Mouse (Mus musculus): ENCODE measurements at regions not wholly inside any gene's neighbourhood (a gene's known extent, or its start where the extent isn't known, plus 50 kb on each side); places are given as distances from the start of the nearest gene placed in this dataset.

- in situ Hi-C loops (cut with MboI, MseI): no loop called here
These were observed 174.5 kb upstream of the Tas2r134 start for GRCm38 (mm10) chr2:51452816-51453215.

GRCm38 (mm10) chr2:51448121-51448520 lies 179.2 kb upstream of the Tas2r134 start:
- in situ Hi-C loops (cut with MboI, MseI): loop anchor here in 1 of 2 experiments (25.0 kb wide), 1 partner anchor 1136 kb away; no protein-coding TSS in a partner anchor

DNA sequence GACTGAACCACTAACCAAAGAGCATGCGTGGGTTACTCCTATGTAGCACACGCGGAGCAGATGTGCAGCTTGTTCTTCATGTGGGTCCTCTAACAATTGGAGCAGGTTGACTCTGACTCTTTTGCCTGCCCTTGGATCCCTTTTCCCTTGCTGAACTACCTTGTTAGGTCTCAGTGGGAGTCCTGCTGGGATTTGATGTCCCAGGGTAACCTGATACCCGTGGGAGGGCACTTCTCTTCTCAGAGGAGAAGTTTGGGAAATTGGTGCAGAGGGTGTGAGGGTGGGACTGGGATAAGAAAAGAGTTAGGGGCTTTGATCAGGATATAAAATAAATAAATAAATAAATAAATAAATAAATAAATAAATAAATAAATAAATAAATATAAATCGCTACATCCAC lies 179.7 kb upstream of the Tas2r134 start:
- in situ Hi-C loops (cut with MboI, MseI): loop anchor here in 1 of 2 experiments (25.0 kb wide), 1 partner anchor 1135 kb away; no protein-coding TSS in a partner anchor

DNA sequence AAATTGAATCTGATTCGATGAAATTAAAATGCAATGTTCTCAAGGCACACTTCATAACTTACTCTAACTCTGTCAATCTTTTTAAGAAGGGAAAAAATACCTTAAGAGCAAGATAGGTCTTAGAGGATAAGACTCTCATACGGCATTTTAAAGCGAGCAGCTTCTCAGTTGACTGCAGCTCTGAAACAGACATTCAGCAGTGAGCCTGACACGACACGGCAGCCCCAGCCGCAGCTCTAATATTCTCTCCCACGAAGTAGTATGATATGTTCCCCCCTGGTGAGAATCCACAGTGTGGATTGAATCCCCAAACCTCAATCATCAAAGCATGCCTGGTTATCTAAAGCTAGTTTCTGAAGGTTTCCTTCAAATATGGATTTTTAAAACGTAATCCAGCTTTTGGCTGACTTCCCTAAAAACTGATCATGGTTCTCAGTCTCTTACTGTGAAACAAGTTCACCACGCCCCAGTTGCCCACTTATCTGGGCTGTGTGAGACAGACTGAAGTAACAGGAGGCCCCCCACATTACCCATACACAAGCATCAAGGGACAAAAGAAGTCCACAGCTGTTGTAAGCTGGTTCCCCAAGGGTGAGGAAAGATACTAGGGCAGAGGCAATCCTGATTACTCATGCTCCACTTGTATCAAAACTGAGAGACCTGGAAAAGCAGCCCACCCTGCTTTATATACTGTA lies 182.8 kb upstream of the Tas2r134 start:
- in situ Hi-C loops (cut with MboI, MseI): loop anchor here in 1 of 2 experiments (25.0 kb wide), 1 partner anchor 1132 kb away; no protein-coding TSS in a partner anchor

DNA sequence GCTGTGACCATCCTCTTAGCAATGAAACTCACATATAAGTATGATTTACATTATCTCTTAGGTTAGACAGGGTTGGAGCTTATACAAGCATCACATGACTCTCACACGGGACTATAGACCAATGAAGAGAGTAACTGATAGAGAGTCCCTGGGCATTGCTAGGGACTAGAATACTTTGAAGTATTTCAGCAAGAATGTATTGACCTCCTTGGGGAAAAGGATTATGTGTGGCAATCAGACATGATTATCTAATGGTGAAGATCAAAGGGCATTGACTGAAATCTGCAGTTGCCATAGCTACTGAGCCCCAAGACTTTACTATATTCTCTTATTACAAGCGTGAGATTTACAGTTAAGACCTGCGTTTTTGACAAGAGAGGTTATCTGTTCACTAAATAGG lies 183.4 kb upstream of the Tas2r134 start:
- in situ Hi-C loops (cut with MboI, MseI): loop anchor here in 1 of 2 experiments (25.0 kb wide), 1 partner anchor 1132 kb away; no protein-coding TSS in a partner anchor

GRCm38 (mm10) chr2:51439047-51439446 lies 188.3 kb upstream of the Tas2r134 start:
- in situ Hi-C loops (cut with MboI, MseI): loop anchor here (10.0 to 25.0 kb wide), 2 partner anchors 1127 to 1134 kb away; no protein-coding TSS in a partner anchor

DNA sequence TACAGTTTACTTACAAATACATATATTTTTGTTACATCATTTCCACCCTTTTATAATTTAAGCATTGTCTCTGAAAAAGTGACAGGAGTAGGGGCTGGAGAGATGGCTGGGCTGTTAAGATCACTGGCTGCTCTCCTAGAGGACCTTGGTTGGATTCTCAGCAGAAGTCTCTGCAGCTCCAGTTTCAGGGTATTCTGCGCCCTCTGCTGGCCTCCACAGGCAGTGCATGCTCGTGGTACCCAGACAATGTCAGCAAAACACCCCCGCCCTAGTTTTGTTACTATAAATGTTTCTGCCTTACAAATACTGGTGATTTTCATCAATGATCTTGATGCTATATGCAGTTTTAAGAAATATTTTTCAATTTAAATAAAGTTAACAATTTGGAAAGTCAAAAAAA lies 190.7 kb upstream of the Tas2r134 start:
- in situ Hi-C loops (cut with MboI, MseI): loop anchor here (10.0 to 25.0 kb wide), 2 partner anchors 1124 to 1132 kb away; no protein-coding TSS in a partner anchor

- in situ Hi-C loops (cut with MboI, MseI): loop anchor here (10.0 to 25.0 kb wide), 2 partner anchors 1119 to 1127 kb away; no protein-coding TSS in a partner anchor
These were observed 195.7 kb upstream of the Tas2r134 start for GRCm38 (mm10) chr2:51431564-51431963.

DNA sequence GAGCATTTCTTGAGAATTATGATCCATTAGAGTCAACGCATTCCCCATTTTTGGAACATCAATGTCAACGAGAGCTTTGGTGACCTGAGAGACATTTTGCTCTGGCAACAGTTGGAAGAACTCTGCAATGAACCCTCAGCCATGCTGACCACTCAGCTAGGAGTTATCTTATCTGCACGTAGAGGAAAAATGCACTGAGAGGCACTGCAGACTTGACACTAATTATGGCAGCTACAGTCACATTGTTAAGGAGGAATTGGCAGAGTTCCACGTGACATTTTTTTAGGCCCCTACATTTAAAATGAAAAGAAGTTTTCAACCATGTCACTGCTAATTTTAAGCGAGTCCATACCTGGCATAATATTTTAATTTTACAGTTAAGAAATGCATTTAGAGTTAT lies 197.6 kb upstream of the Tas2r134 start:
- in situ Hi-C loops (cut with MboI, MseI): loop anchor here (10.0 to 25.0 kb wide), 2 partner anchors 1117 to 1125 kb away; no protein-coding TSS in a partner anchor

DNA sequence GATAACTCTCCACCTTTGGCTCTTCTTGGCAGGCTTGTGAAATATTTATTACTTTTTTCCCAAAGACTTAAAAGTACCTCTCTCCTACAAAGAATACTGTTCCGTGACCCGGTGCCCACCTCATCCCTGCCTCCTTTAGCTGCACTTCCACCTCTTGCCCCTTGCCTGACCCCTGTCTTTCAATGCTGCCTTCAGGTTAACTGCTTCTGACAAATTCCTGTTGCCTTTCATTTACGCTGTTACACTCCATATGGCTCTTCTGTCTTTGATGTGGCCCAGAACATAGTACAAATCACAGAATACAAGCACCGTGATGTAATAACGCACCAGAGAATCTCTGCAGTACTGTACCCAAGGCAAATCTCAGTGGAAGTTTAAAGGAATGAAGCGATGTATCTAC lies 204.9 kb upstream of the Tas2r134 start:
- in situ Hi-C loops (cut with MboI, MseI): no loop called here

GRCm38 (mm10) chr2:51417908-51418690 lies 209.2 kb upstream of the Tas2r134 start:
- in situ Hi-C loops (cut with MboI, MseI): no loop called here

GRCm38 (mm10) chr2:51388390-51388789 lies 238.9 kb upstream of the Tas2r134 start:
- in situ Hi-C loops (cut with MboI, MseI): no loop called here

- in situ Hi-C loops (cut with MboI, MseI): no loop called here
These were observed 238.2 kb upstream of the Rnd3 start for GRCm38 (mm10) chr2:51387136-51387535.

DNA sequence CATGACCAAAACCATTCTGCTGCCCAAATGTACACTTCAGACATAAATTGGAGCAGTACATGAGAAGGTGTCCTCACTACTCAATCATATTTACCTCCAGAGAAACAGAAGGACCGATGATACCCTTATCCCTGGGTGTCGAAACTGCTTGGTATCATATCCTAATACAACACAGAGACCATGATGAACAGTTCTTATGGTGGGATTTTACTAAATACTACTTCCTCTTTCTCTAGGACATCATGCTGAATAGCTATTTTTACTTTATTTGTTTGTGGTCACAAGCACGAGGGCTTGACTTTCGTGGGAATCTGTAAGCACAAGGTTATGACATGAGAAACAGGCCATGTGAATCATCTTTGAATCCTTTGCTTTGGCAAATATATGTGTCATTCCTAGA lies 227.7 kb upstream of the Rnd3 start:
- in situ Hi-C loops (cut with MboI, MseI): loop anchor here in 1 of 2 experiments (10.0 kb wide), 1 partner anchor 608 kb away; no protein-coding TSS in a partner anchor

- in situ Hi-C loops (cut with MboI, MseI): loop anchor here in 1 of 2 experiments (10.0 kb wide), 1 partner anchor 610 kb away; no protein-coding TSS in a partner anchor
These were observed 225.7 kb upstream of the Rnd3 start for GRCm38 (mm10) chr2:51374636-51375035.

- in situ Hi-C loops (cut with MboI, MseI): loop anchor here in 1 of 2 experiments (10.0 kb wide), 1 partner anchor 612 kb away; no protein-coding TSS in a partner anchor
These were observed 223.9 kb upstream of the Rnd3 start for GRCm38 (mm10) chr2:51372771-51373170.

DNA sequence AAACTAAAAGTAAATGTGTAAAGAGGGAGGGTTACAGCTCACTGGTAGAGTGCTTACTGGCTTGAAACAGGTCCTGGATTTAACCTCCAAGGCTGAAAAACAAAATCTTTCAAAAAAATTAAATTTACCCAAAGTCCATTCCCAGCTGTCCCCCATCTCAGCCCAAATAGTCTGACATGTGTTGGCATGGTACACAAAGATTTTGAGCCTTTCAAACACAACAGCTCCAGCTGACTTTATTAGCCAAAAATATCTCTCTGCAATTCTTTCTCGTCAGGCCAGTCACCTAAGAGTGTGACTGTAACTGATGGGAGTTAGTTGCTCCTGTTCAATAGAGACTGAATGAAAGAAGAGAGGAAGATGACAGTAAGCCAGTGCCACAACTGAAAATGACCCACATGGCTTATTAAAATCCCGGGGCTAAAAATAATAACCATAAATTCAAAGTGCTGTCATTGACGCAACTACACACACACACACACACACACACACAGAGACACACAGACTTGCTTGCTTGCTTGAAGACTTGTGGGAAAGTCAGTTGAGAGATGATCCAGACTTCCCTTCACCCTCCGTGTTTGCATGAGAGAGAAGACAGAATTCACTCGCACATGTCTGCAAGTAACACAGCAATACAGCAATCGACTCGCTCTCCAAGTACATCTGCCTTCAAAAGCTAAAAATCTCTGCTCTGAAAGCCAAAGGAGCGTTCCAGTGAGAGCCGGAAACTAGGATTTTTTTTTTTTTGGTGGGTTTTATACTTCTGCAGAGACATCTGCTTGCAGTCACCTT lies 214.1 kb upstream of the Rnd3 start:
- in situ Hi-C loops (cut with MboI, MseI): no loop called here

DNA sequence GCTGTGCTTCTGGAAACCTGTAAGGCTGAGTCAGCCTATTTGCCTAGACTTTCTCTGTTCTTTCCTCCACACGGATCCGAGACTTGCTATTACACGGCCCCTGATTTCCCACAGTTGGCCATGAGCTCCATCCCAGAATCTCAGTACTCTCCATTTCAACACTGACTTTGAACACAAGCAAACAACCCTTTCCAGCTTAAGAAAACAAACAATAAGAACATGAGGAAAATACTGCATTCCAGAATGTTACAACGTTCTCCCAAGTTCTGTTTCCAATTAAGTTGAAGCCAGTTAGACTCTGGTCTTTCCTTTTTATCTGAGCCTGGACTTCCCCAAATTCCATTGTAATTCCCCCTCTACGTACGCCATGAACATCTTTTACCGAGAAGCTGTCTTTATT lies 206.4 kb upstream of the Rnd3 start:
- in situ Hi-C loops (cut with MboI, MseI): no loop called here

DNA sequence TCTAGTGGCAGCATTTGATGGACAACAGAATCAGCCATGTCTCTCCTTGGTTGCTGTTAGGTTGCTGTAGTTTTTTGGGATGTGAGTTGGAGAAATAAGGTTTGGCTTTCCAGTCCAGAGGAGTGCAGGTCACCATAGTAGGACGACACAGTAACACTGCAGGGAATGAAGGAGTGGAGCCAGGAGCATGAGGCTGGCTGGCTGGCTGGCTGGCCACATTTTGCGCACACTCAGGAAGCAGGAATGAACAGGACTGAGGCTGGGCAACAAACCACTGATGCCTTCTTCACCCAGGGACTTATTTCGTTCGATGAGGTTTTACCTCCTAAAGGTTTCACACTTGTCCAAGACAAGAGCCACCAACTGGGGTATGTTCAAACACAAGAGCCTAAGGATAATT lies 205.9 kb upstream of the Rnd3 start:
- in situ Hi-C loops (cut with MboI, MseI): no loop called here

- in situ Hi-C loops (cut with MboI, MseI): no loop called here
These were observed 200.7 kb upstream of the Rnd3 start for GRCm38 (mm10) chr2:51349614-51350013.

GRCm38 (mm10) chr2:51348774-51349173 lies 199.9 kb upstream of the Rnd3 start:
- in situ Hi-C loops (cut with MboI, MseI): no loop called here

Measured in T-helper 17 cell (primary cell).